Mouse (Mus musculus) lung, postnatal 36 days (tissue): ENCODE data around the gene Dock2.

Source experiments
- DNase-seq: peaks from one replicate; pipeline ENCODE4 v3.0.0; 2022; ENCODE audit warnings: mixed read lengths

Dock2 gene

GRCm38 (mm10) chr11:34343742-34344307 lies 439.9 kb downstream of the Dock2 start:
- no peak for DNase-seq

- DNase-seq, result no peak
Observed at GRCm38 (mm10) chr11:34339693-34340092, 444.0 kb downstream of the Dock2 start.

- DNase-seq, result no peak
Observed at GRCm38 (mm10) chr11:34337907-34338306, 445.8 kb downstream of the Dock2 start.

GRCm38 (mm10) chr11:34332344-34333031 lies 451.2 kb downstream of the Dock2 start:
- DNase-seq, result no peak

GRCm38 (mm10) chr11:34323664-34324063 lies 460.0 kb downstream of the Dock2 start:
- no peak for DNase-seq

- DNase-seq, result no peak
Observed at GRCm38 (mm10) chr11:34319282-34319681, 464.4 kb downstream of the Dock2 start.

DNA sequence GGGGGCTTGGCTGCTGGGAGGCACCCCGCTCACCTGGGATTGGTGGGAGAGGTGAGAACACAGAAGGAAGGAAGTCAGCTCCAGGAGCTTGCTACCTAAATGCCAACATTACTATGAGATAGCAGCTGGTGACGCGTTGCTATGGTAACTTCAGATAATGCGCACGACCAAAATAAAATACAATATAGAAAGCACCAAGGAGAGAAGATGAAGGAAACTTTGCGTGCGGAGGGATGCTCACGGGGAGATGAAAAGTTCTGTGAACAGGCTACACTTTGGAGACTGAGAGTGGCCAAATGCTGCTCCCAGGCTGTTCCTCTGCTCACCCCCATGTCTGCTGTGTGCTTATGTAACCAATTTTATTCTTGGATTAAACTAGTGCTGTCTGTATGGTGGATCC lies 466.7 kb downstream of the Dock2 start:
- no peak for DNase-seq

GRCm38 (mm10) chr11:34316176-34316575 lies 467.5 kb downstream of the Dock2 start:
- DNase-seq, result no peak

- no peak for DNase-seq
Observed at GRCm38 (mm10) chr11:34315383-34315782, 468.3 kb downstream of the Dock2 start.

DNA sequence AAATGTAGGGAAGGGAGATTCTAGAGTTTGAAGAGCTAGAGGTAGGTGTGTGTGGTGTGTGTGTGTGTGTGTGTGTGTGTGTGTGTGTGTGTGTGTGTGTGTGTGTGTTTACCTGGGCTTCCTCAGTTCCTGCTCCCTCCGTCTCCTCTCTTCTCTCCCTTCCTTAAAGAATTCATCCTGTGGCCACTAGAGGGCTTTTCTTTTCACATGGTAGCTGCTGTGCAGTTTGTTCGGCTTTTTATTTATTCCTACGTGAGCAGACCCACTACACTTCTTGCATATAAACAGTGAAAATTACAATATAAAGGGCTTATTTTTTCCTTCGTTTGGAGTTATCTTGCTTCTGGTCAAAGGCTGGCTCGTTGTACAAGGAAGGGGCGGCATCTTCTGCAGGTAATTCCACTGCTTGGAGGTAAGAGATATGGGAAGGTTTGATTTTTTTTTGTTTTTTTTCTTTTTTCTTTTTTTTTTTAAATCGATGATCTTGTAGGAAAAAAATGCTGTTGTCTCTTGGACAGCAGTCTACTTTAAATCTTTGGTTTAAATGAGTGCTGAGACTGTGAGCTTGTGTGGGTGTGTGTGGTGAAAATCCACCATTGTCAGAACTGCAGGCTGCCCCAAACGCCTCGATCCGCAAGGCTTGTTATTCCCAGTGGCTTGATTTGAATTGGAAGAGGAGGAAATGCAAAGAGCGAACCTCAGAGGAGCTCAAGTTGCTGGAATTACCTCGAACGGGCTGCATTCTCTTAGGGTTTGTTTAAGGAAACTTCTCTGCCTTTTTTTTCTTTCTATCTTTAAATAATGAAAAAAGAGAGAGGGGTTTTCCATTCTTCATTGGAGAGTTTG lies 468.9 kb downstream of the Dock2 start, which contains the start of gene Fam196b:
Fam196b (plus strand) TSS at position 289 of the 846 bp plus-strand sequence.
- peak; percentile 46 for DNase-seq

DNA sequence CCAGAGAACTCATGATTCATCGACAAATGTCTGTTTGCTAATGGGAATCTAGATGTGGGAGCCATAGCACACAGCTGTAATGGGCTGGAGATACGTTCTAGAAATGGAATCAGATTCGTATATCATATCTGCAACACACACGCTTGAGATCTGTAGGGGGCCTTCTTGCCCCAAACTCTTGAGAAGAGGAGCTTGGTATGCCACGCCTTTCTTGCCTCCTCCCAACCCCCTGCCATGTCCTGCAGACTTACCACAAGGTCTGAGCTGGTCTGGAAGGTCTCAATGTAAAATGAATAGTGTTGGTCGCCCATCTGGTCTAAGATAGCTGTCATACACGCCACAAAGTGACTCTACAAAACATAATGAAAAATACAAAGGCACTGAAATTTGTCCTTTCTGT lies 471.5 kb downstream of the Dock2 start:
- no peak for DNase-seq

GRCm38 (mm10) chr11:34311717-34312116 lies 472.0 kb downstream of the Dock2 start:
- DNase-seq, result peak; percentile 2

- DNase-seq, result no peak
Observed at GRCm38 (mm10) chr11:34309360-34309759, 474.3 kb downstream of the Dock2 start.

- no peak for DNase-seq
Observed at GRCm38 (mm10) chr11:34308731-34309130, 475.0 kb downstream of the Dock2 start.

DNA sequence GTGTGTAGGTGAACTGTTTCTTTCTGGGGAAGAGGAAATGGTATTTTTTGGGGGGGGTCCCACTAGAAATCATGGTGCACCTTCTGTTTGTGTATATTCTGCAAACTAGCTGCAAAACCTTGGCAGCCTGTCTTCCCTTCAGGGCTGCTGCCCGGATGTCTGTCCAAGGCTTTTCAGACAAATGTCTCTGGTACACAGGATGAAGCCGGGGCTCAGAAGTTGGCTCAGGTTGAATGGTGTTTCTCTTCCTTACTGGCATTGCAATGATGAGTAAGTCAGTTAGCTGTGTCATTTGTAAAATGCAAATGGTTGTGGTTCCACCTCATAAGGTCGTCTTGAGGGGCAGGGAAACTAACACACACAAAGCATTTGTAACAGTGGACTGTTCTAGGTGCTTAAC lies 477.5 kb downstream of the Dock2 start:
- no peak for DNase-seq

DNA sequence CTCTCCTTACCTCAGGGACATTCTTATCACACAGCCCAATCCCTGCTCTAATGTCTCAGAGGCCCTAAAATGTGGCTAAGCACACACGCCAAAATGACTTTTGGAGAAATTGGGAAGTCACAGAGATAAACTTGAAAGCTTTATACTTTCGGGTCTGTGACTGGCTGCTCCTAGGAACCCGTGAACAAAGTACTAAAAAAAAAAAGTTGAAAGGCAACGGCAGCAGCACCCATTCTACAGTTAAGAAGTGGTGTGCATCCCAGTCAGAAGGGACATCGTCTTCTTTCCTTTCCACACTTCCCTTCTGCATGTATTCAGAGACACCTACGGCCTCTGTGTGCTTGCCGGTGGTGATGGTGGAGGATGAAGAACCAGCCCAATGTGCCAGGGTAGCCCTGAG lies 483.6 kb downstream of the Dock2 start:
- DNase-seq, result no peak

- no peak for DNase-seq
Observed at GRCm38 (mm10) chr11:34299550-34299949, 484.1 kb downstream of the Dock2 start.

DNA sequence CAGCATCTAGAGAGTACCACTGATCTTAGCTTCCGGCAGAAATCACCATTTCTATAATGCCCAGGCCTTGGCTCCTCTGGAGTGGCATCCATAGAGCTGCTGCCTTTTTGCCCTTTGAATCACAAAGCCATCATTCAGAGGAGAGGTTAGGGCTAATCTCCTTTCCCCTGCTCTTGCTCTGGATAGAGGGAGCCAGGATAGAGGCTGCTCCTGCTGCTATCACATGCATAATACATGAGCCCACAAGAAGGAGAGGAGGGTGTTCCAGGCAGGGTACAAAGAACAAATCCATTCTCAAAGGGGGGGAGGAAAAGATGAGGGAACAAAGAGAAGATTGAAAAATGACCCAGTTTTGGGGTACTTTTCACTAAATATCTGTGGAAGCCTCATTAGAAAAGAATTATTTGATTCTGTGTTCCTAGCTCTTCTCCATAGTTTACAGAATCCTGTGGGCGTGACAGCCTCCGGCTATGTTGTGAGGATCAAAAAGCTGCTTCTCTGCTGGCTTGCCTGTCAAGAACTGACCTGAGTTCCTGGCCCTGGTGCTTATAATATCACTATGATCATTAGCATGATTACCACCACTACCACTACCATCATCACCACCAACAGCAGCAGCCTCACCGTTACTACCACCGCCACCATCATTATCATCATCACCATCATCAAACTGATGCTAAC lies 485.9 kb downstream of the Dock2 start:
- no peak for DNase-seq

GRCm38 (mm10) chr11:34291304-34291703 lies 492.4 kb downstream of the Dock2 start:
- no peak for DNase-seq

GRCm38 (mm10) chr11:34290708-34291107 lies 493.0 kb downstream of the Dock2 start:
- DNase-seq, result no peak

GRCm38 (mm10) chr11:34290265-34290664 lies 493.4 kb downstream of the Dock2 start:
- no peak for DNase-seq

- no peak for DNase-seq
Observed at GRCm38 (mm10) chr11:34284124-34284808, 499.4 kb downstream of the Dock2 start.

- DNase-seq, result no peak
Observed at GRCm38 (mm10) chr11:34277047-34277445, 506.6 kb downstream of the Dock2 start.
